Mouse (Mus musculus) forebrain, postnatal 0 days (tissue): Measurements from ENCODE around the gene Btbd19. TPM values are rescaled to one million over a fixed set of nuclear protein-coding genes. Genes with fewer than 3 reads are reported as not detected.

Source experiments
- ATAC-seq: fragments of 200-750 bp; cut with Nextera tagmentation; 2 replicates; pipeline ENCODE4 v1.8.0; 2017; ENCODE audit warnings: mild to moderate bottlenecking, moderate library complexity
- DNase-seq: peaks from one replicate; pipeline ENCODE4 v3.0.0-alpha.2; 2015
- H3K27ac ChIP-seq: fragments of 300-500 bp; sonication (generic); 2 replicates; pipeline ENCODE4 v1.5.1; 2014; ENCODE audit warnings: low read depth, mild to moderate bottlenecking, antibody characterized with exemption, low read length, moderate library complexity, mixed read lengths
- H3K27me3 ChIP-seq: fragments of 300-500 bp; sonication (generic); 2 replicates; pipeline ENCODE4 v1.6.1; 2014; ENCODE audit warnings: mild to moderate bottlenecking, low read length, mixed read lengths; ENCODE audit not compliant: insufficient read depth
- H3K36me3 ChIP-seq: fragments of 300-500 bp; sonication (generic); 2 replicates; pipeline ENCODE4 v1.6.1; 2014; ENCODE audit warnings: mild to moderate bottlenecking, moderate library complexity; ENCODE audit not compliant: insufficient read depth
- H3K4me1 ChIP-seq: fragments of 300-500 bp; sonication (generic); 2 replicates; pipeline ENCODE4 v1.6.1; 2014; ENCODE audit warnings: antibody characterized with exemption; ENCODE audit not compliant: insufficient read depth
- H3K4me2 ChIP-seq: fragments of 300-500 bp; sonication (generic); 2 replicates; pipeline ENCODE4 v1.6.1; 2014; ENCODE audit warnings: low read depth, mild to moderate bottlenecking, moderate library complexity
- H3K4me3 ChIP-seq: fragments of 300-500 bp; sonication (generic); 2 replicates; pipeline ENCODE4 v1.5.1; 2014; ENCODE audit warnings: low read depth, low read length, mixed read lengths
- H3K9ac ChIP-seq: fragments of 300-500 bp; sonication (generic); 2 replicates; pipeline ENCODE4 v1.6.1; 2014; ENCODE audit warnings: mild to moderate bottlenecking
- H3K9me3 ChIP-seq: fragments of 300-500 bp; sonication (generic); 2 replicates; pipeline ENCODE4 v1.6.1; 2016; ENCODE audit warnings: low read length
- CTCF ChIP-seq: sonication (generic); IDR thresholded peaks from 2 replicates; pipeline ENCODE4 v1.5.1; 2016; ENCODE audit warnings: antibody characterized with exemption, control low read depth, low read depth
- whole genome bisulfite sequencing: fragments of 180-500 bp; shearing (Covaris S2); extraction: QIAGEN DNeasy Blood & Tissue Kit; methylation state at CpG from one replicate; pipeline ENCODE4 v1.1.7; 2014; 5-methylcytosine and 5-hydroxymethylcytosine counted together
- microRNA-seq, 2 experiments: library from miRNA; unstranded; fragments of <30 nt; microRNA quantifications; one replicate each; pipeline ENCODE4; 2016
- polyA plus RNA-seq: library from polyadenylated mRNA; unstranded; fragments of >200 nt; fragmentation: Nextera tagmentation; extraction: Ambion mirVana; gene quantifications from 2 replicates; pipeline ENCODE4 v1.2.1, GENCODE M21; 2015
- total RNA-seq: library from RNA; depleted of rRNA; stranded (reverse); fragments of >200 nt; gene quantifications from 2 replicates; pipeline ENCODE4 v1.2.3, GENCODE M21; 2014; rRNA removed

Btbd19 gene
- total and polyA plus RNA-seq, 2 experiments from 2014 or later: 6.0 to 11.4 TPM

- Histone ChIP-seq H3K4me1 (no peaks in the 10 kb centered on the region), H3K27ac (no peak overlapping the region), H3K9ac (no peak overlapping the region), H3K4me3 (no peak overlapping the region), H3K36me3 (peaks cover 72% of the 10 kb centered on the region), H3K9me3 (no peaks in the 10 kb centered on the region), H3K4me2 (no peak overlapping the region), H3K27me3 (no peaks in the 10 kb centered on the region)
- TF ChIP-seq CTCF: no peak
- no peak for DNase-seq
- 100% methylated on average over 1 of the region's 1 CpGs for WGBS
- ATAC-seq: no peak
Measured at GRCm38 (mm10) chr4:117069647-117070046, 55.9 kb downstream of the Btbd19 start.

Small RNAs within 50 kb of the gene (microRNA-seq; reads per million reads assigned to microRNA genes)
- 0 reads per million in 2 experiments for gene Gm22398

Other genes starting within 250 kb of the Btbd19 start
- 17.4 and 25.3 TPM in 2 replicates for gene Zswim5, start 248.3 kb downstream of the Btbd19 start, total RNA-seq
- gene Zswim5, start 248.3 kb downstream of the Btbd19 start, polyA plus RNA-seq: 1.9 and 2.4 TPM in 2 replicates
- 33.1 and 33.4 TPM in 2 replicates for gene Urod, start 131.3 kb downstream of the Btbd19 start, total RNA-seq
- gene Urod, start 131.3 kb downstream of the Btbd19 start, polyA plus RNA-seq: 43.3 and 44.1 TPM in 2 replicates
- 45.4 and 53.2 TPM in 2 replicates for gene Hectd3, start 130.4 kb downstream of the Btbd19 start, total RNA-seq
- 19.6 and 22.9 TPM in 2 replicates for gene Hectd3, start 130.4 kb downstream of the Btbd19 start, polyA plus RNA-seq
- gene Eif2b3, start 106.3 kb downstream of the Btbd19 start, total RNA-seq: 21.8 and 24.7 TPM in 2 replicates
- gene Eif2b3, start 106.3 kb downstream of the Btbd19 start, polyA plus RNA-seq: 54.1 and 59.9 TPM in 2 replicates
- gene Ptch2, start 29.6 kb downstream of the Btbd19 start, total RNA-seq: 4.0 and 8.6 TPM in 2 replicates
- gene Ptch2, start 29.6 kb downstream of the Btbd19 start, polyA plus RNA-seq: 0.96 and 1.9 TPM in 2 replicates
- 3.1 and 6.2 TPM in 2 replicates for gene Tctex1d4, start 1.1 kb upstream of the Btbd19 start, total RNA-seq
- gene Tctex1d4, start 1.1 kb upstream of the Btbd19 start, polyA plus RNA-seq: 1.3 and 1.7 TPM in 2 replicates
- gene Plk3, start 8.2 kb upstream of the Btbd19 start, total RNA-seq: 10.2 and 16.9 TPM in 2 replicates
- gene Plk3, start 8.2 kb upstream of the Btbd19 start, polyA plus RNA-seq: 14.4 and 18.2 TPM in 2 replicates
- gene Rps8, start 30.5 kb upstream of the Btbd19 start, total RNA-seq: 784 and 1,295 TPM in 2 replicates
- 481 and 630 TPM in 2 replicates for gene Rps8, start 30.5 kb upstream of the Btbd19 start, polyA plus RNA-seq
- gene Kif2c, start 56.9 kb upstream of the Btbd19 start, total RNA-seq: 4.2 and 9.1 TPM in 2 replicates
- 4.4 and 5.0 TPM in 2 replicates for gene Kif2c, start 56.9 kb upstream of the Btbd19 start, polyA plus RNA-seq
- 9.8 and 11.6 TPM in 2 replicates for gene Tmem53, start 126.2 kb upstream of the Btbd19 start, total RNA-seq
- gene Tmem53, start 126.2 kb upstream of the Btbd19 start, polyA plus RNA-seq: 10.5 and 12.4 TPM in 2 replicates
- 1.5 and 1.8 TPM in 2 replicates for gene Armh1, start 126.4 kb upstream of the Btbd19 start, total RNA-seq
- 2.0 and 2.5 TPM in 2 replicates for gene Armh1, start 126.4 kb upstream of the Btbd19 start, polyA plus RNA-seq